Mouse (Mus musculus): Measurements from ENCODE around the gene Flt1. TPM values are rescaled to one million over a fixed set of nuclear protein-coding genes. Genes with fewer than 3 reads are reported as not detected.
"Not testable (repeated sequence)": the region's sequence is repeated elsewhere in the genome, so short reads cannot be mapped to it uniquely, and the experiment has no call there.

Gene Flt1
- total RNA-seq, 2 experiments from 2014 or later: 31.7 to 34.7 TPM

DNA sequence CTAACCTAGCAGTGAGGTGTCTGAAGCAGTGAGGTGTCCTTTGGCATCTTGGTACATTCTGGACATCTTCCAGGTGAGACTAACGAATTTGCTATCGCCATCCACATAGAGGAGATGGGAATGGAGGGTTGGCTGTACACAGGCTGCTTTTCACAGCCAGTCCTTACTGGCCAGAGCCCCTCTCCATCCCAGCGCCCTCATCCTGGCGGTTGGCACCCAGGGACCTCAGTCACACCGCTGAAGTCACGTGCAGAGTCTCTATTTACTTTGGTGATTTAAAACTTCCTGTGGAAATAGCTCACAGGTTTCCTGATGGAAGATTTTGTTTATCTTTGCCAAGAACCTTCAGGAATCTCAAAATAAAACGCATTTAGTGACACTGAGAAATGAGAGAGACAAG lies 84.4 kb downstream of the Flt1 start:
- no peak for TF ChIP-seq CTCF (conservative IDR thresholded peaks at IDR 0.05)

DNA sequence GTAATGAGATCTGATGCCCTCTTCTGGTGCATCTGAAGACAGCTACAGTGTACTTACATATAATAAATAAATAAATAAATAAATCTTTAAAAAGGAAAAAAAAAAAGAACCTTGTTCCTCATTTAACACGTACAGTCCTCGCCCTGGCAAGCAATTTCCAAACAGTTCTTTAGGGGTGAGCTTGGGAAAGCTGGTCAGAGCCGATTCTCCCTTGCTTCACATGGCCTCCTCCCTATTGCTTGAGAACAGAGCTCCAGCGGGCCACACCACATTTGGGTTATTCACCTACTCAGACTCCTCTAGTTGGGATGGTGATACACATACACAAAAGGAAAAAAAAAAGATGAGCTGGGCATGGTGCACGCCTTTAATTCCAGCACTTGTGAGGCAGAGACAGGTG lies 85.9 kb downstream of the Flt1 start:
- no peak for TF ChIP-seq CTCF (conservative IDR thresholded peaks at IDR 0.05)
- H3K27ac ChIP-seq: 0 out of 2 replicates have a peak overlapping the region, but pooled peaks have one; percentile 69
- DNase-seq (ENCODE audit: low spot score in 2 of 2): no peak
- H3K4me3 ChIP-seq: no peak overlapping the region

More for the DNA sequence above, 84.4 kb downstream of the Flt1 start:
- no peak for DNase-seq (ENCODE audit: low spot score in 2 of 2)
- Histone ChIP-seq H3K27ac (peak overlapping the region; percentile 73), H3K4me3 (peak overlapping the region; percentile 46)

DNA sequence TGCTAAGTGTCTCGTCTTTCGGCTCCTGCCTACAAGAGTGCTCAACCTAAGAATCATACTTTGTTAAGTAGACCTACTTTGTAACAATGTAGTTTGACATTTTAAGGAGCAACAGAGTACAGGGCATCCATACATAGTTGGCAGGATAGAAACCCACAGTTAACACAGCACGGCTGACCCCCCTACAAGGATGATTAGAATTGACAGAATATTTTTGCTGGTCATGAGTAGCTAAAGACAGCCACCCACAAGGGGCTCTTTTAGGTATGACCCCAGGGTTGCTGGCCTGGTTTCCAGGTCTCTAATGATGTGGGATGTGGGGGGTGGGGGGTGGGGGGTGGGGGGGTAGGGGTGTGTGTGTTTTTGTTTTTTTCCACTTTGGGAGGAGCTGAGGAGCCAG lies 89.1 kb downstream of the Flt1 start:
- TF ChIP-seq CTCF (conservative IDR thresholded peaks at IDR 0.05): no peak
- no peak overlapping the region for H3K4me3 ChIP-seq
- DNase-seq (ENCODE audit: low spot score in 2 of 2): no peak
- H3K27ac ChIP-seq: no peak overlapping the region

DNA sequence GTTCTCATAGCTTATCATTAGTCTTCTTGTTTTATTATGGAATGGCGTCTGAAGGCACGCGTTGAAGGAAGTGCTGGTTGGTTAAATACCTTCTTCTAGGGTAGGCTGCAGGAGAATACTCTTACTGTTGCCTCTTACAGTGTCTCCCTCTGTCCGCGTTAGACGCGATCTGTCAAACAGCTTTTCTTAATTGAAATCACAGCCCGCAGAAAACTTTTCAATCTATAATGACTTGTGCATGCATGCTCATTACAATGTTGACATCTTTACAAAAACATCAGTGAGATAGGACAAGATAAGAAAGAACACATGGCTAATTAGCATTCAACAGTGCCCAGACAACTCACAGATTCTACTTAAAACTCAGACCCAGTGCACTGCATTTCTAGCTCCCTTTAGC lies 89.9 kb downstream of the Flt1 start:
- no peak for TF ChIP-seq CTCF (conservative IDR thresholded peaks at IDR 0.05)
- no peak for DNase-seq (ENCODE audit: low spot score in 2 of 2)
- Histone ChIP-seq H3K27ac (no peak overlapping the region), H3K4me3 (no peak overlapping the region)

DNA sequence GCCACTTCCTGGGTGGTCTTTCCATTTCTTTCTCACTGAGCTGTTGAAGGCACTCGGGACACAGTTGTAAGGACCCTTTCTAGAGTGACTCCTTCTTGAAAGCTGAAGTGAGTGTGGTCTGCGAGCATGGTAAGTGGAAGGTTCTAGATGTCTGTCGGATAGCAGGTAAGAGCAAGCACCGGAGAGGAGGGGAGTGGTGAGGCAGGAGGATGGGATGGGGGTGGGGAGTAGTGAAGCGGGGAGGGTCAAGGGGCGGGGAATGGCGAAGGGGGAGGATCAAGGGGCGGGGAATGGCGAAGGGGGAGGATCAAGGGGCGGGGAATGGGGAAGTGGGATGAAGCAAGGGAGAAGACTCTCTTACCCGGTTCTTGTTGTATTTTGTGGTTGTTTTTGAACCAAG lies 91.8 kb downstream of the Flt1 start:
- no peak for DNase-seq (ENCODE audit: low spot score in 2 of 2)
- no peak for TF ChIP-seq CTCF (conservative IDR thresholded peaks at IDR 0.05)

DNA sequence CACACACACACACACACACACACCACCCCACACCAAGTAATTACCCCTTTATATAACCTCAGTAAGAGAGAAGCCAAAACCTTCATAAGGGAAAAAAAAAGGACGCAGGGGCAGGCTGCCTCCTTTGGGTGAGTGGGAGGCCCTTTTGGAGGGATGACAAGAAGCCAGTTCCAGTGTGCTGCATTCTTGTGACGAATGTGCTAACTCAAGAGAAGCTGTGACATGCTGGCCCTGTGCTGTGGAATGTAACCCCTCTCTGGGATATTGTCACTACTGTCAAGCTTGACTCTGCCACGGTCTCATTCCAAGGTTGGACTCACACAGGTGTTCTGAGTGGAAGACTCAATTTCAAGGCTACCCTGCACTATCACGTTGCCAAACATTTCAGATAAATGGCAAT lies 93.1 kb downstream of the Flt1 start:
- no peak for TF ChIP-seq CTCF (conservative IDR thresholded peaks at IDR 0.05)
- no peak overlapping the region for H3K27ac ChIP-seq
- H3K4me3 ChIP-seq: no peak overlapping the region
- peak in 1 of 2 experiments; percentile 6 for DNase-seq (ENCODE audit: low spot score in 2 of 2)

More for the DNA sequence above, 91.8 kb downstream of the Flt1 start:
- no peak overlapping the region for H3K27ac ChIP-seq
- H3K4me3 ChIP-seq: no peak overlapping the region

DNA sequence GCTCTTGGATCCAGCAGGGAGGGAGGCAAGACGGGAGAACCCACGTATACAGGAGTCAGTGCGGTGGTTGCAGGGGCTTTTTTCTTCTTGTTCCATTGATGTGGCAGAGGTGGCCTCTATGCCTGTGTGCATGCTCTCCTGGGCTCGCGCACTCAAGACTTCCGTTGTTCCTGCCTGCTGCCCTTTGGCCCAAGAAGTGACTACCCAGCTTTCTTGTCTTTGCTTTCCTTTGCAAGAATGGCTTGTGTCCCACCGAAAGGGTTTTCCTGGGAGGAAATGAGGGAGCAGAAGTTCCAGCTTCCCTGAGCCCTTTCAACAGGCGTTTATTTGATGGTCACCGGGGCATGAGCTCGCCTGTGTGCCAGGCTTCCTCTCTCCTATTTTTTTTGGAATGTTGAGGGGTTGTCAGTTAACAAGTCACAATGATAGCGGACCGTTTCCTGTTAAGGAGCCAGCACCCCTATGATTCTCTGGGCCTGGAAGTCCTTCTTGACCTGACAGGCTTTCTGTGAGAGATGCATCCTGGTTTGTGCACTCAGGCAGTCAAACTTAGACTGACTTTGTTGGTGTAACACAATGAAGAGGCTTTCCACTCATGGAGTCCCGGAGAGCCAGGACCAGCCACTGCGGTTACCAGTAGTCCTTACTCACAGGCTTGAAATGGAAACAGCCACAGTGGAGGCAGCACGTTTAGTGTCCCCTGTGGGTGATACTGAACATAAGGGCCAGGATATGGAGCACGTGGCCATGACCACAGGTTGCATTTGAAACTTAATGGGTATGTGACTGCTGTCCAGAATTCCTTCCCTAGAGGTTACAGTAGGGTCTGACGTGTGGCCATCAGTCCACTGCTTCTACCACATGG lies 95.2 kb downstream of the Flt1 start:
- no peak for DNase-seq (ENCODE audit: low spot score in 2 of 2)
- Histone ChIP-seq H3K4me3 (no peak overlapping the region), H3K27ac (no peak overlapping the region)
- no peak for TF ChIP-seq CTCF (conservative IDR thresholded peaks at IDR 0.05)

DNA sequence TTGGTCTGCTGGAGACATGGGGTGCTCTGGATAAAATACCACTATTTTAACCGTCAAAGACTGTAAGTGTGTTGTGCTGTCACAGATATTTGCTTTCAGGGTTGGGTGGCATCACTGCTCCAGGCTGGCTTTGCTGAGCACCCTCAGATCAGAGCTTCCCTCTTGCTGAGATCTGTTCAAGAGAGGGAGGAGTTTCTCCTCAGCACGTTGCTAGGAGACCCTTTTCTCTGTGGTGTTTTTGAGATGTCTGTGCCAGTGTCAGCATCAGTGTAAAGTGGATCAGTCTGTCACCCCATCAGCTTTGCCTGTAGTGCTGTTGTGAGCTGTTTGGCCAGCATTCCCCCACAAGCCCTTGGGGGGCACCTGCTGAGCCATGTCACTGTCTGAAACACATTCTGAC lies 98.9 kb downstream of the Flt1 start:
- no peak overlapping the region for H3K4me3 ChIP-seq
- H3K27ac ChIP-seq: 0 out of 2 replicates have a peak overlapping the region, but pooled peaks have one; percentile 10
- peak in 1 of 2 experiments; percentile 44 for DNase-seq (ENCODE audit: low spot score in 2 of 2)
- no peak for TF ChIP-seq CTCF (conservative IDR thresholded peaks at IDR 0.05)

DNA sequence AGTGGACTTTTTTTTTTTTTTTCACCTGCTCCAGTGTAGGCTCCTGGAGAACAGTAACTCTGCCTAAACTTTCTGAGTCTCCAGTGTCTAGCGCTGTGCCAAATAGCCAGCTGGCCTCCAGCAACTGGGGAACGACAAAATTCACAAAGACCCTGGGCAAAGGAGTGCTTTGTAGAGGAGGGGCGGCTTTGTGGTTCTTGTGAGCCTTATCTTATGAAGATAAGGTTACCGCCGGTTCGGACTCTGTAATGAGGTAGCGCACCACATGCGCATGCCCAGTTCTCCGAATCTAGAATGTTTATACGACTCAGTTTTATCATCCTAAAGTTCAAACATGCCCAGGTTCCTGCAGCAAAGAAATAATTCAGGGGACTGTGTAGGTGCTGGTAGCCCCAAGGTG lies 102.1 kb downstream of the Flt1 start:
- TF ChIP-seq CTCF (conservative IDR thresholded peaks at IDR 0.05): no peak
- no peak overlapping the region for H3K4me3 ChIP-seq
- DNase-seq (ENCODE audit: low spot score in 2 of 2): no peak
- no peak overlapping the region for H3K27ac ChIP-seq

DNA sequence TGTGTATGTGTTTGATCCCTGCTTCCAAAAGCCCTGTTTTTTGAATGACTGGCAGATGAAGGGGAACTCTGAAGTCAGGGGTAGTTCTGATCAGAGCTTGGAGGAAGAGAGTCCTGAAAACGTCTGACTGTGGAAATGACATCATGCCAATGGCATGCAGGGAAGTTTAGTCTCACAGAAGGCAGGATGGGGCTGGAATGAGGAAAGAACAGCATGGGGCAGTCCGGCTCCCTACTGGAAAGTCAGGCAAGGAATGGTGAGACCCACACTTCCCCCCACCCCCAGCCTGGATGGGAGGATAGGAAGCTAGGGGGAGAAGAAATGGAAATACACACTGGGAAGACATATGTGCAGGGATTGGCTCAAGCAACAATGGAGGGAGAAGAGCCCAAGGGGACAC lies 105.6 kb downstream of the Flt1 start:
- DNase-seq (ENCODE audit: low spot score in 2 of 2): no peak
- no peak overlapping the region for H3K4me3 ChIP-seq
- TF ChIP-seq CTCF (conservative IDR thresholded peaks at IDR 0.05): no peak
- H3K27ac ChIP-seq: no peak overlapping the region

DNA sequence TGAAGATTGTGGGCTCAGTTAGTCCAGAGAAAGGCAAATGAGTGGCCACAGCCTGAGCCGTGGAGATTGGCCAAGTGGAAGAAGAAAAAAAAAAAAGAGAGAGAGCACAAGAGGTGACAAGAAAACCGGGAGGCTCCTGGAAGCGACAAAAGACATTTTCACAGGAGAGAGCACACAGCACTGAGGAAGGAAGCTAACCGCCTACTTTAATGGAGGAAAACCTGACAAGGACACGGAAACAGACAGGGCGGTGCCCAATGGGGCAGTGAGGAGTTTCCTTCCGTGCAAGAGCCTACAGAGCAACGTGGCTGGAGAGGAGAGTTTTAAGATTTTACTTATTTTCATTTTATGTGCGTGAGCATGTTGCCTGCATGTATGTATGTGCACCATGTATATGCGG lies 107.6 kb downstream of the Flt1 start:
- no peak for DNase-seq (ENCODE audit: low spot score in 2 of 2)
- H3K27ac ChIP-seq: no peak overlapping the region
- no peak overlapping the region for H3K4me3 ChIP-seq
- TF ChIP-seq CTCF (conservative IDR thresholded peaks at IDR 0.05): no peak

DNA sequence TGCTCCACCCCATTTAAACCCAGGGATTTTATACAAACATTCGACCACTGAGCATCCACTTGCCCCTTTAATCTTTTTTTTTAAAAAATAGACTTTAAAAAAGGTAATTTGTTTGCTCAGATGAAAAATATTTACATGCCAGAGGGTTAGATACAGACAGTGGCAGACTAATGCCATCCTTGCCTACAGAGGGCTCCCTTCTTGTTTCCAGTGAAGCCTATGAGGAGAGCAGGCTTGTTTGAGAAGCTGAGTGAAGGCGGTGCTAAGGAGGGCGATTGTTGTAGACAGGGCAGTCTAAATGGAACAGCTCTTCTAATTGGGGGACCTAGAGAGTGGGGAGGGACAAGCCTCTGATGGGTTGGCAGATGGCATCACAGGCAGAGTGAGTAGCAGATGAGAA lies 109.4 kb downstream of the Flt1 start:
- no peak overlapping the region for H3K27ac ChIP-seq
- DNase-seq (ENCODE audit: low spot score in 2 of 2): no peak
- no peak overlapping the region for H3K4me3 ChIP-seq
- TF ChIP-seq CTCF (conservative IDR thresholded peaks at IDR 0.05): peak; percentile 52

DNA sequence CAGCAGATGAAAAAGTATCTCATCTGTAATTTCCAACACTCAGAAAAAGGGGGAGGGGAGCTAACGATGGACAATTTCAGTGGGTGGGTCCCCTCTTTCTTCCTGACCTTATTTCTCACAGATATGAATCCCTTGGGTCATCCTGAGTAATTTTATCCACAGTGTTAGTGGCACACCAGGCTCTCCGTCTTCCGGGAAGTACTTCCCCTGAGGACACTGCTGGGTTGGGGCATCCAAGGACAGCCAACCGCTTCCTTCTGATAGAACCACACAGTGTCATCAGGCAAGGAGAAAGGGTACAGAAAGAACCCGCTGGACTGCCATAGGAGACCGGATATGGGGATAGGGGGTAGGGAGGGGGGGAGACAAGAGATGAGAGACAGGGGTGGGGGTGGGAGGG lies 111.2 kb downstream of the Flt1 start:
- DNase-seq (ENCODE audit: low spot score in 2 of 2): no peak
- no peak for TF ChIP-seq CTCF (conservative IDR thresholded peaks at IDR 0.05)
- Histone ChIP-seq H3K27ac (no peak overlapping the region), H3K4me3 (no peak overlapping the region)

DNA sequence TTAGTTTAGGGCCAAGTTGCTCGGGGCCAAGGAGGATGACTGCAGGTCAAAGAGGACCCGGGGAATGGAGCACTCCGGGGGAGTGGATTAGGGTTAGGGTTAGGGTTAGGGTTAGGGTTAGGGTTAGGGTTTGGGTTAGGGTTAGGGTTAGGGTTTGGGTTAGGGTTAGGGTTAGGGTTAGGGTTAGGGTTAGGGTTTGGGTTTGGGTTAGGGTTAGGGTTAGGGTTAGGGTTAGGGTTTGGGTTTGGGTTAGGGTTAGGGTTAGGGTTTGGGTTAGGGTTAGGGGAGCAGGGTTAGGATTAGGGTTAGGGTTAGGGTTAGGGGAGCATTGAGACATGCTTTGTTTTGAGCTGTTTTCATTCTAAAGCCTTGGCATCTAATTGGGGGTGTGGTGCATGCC lies 114.5 kb downstream of the Flt1 start:
- H3K27ac ChIP-seq; DNase-seq (ENCODE audit: low spot score in 2 of 2); H3K4me3 ChIP-seq: not testable (repeated sequence)
